Mouse (Mus musculus) adrenal gland, postnatal 0 days (tissue): ENCODE data around the gene Gm3543. TPM values are rescaled to one million over a fixed set of nuclear protein-coding genes. Genes with fewer than 3 reads are reported as not detected.

Experiments
- polyA plus RNA-seq: library from polyadenylated mRNA; unstranded; fragments of >200 nt; fragmentation: Nextera tagmentation; extraction: Ambion mirVana; gene quantifications from 2 replicates; pipeline ENCODE4 v1.2.1, GENCODE M21; 2015

The Gm3543 gene
- polyA plus RNA-seq, result not detected in 2 replicates

GRCm38 (mm10) chr14:41983225-41983624 lies at the start of gene Gm3543:
Gene Gm3543, minus strand, starts transcription at chr14:41983325.

GRCm38 (mm10) chr14:41967827-41968226 lies 15.3 kb downstream of the Gm3543 start, which contains the start of gene Gm6401:
Gene Gm6401, minus strand, starts transcription at chr14:41967927.

GRCm38 (mm10) chr14:41943695-41944094 lies 39.4 kb downstream of the Gm3543 start, which contains the start of gene 1700024B05Rik:
Gene 1700024B05Rik, plus strand, starts transcription at chr14:41943995.

Other genes with a start within 250 kb of the Gm3543 start
- gene Gm7929, start 232.7 kb downstream of the Gm3543 start, polyA plus RNA-seq, result not detected in 2 replicates
- not detected in 2 replicates for gene Gm47189, start 210.9 kb downstream of the Gm3543 start, polyA plus RNA-seq
- not detected in 2 replicates for gene Gm7980, start 76.0 kb downstream of the Gm3543 start, polyA plus RNA-seq
- not detected in 2 replicates for gene 1700049E17Rik1, start 58.4 kb downstream of the Gm3543 start, polyA plus RNA-seq
- not detected in 2 replicates for gene 1700024B05Rik, start 39.3 kb downstream of the Gm3543 start, polyA plus RNA-seq
- not detected in 2 replicates for gene Gm6401, start 15.4 kb downstream of the Gm3543 start, polyA plus RNA-seq
- not detected in 2 replicates for gene Gm7951, start 134.0 kb upstream of the Gm3543 start, polyA plus RNA-seq
- gene Gm17027, start 179.3 kb upstream of the Gm3543 start, polyA plus RNA-seq, result not detected in 2 replicates
- not detected in 2 replicates for gene Gm3573, start 207.5 kb upstream of the Gm3543 start, polyA plus RNA-seq